Mouse (Mus musculus) heart, postnatal 4 days (tissue): ENCODE results near the gene Lpp. TPM values are rescaled to one million over a fixed set of nuclear protein-coding genes. Genes with fewer than 3 reads are reported as not detected.

ENCODE experiments used
- DNase-seq: peaks from one replicate; pipeline ENCODE4 v3.0.0; 2021
- total RNA-seq, 2 experiments: library from RNA; stranded (reverse); gene quantifications; 2 replicates each; pipeline ENCODE4 v1.2.3; 2021

Lpp gene
- 10 to 100 TPM; 77.6 to 80.1 TPM for total RNA-seq

DNA sequence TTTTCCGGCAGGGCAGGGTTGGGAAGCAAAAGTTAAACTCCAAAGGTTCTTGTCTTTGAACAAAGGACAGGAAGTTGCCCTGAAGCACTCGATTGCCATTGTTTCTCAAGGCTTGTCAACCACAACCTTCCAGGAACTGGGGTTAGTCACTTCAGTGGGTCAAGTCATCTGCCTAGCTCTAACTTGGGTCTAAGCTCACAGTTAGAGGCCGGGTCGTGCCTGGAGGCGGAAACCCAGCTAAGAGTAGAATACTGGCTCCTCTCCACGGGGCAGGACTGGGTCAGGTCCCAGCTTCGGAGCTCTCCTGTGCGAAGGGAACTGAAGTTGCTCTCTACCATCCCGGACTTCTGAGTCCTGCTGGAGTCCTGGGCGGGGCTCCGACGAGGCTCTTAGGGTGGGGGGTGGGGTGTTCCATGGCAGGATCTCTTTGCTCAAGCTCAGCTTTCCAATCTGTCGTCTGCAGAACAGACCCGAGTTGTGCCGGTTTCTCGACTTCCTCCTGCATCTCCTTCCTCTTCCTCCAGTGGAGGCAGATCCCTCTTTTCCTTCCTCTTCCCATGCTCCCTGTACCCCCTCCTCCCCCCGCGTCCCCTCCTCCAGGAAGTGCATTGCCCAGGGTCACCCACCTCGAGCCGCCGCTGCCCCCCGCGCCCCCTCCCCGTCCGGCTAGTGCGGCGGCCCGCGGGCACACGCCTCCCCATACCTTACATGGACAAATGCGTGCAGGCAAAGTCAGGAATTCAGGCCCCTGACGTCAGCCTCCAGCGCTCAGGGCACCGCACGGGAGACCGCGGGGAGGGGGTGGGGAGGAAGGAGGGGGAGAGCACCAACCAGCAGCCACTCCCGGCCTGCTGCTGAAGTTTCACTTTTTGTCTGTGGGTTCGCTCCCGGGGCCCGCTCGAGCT lies at the start of gene Lpp:
Gene Lpp (plus strand): TSS at position 857 of the 905 bp plus-strand sequence.
- peak; percentile 86 for DNase-seq

DNA sequence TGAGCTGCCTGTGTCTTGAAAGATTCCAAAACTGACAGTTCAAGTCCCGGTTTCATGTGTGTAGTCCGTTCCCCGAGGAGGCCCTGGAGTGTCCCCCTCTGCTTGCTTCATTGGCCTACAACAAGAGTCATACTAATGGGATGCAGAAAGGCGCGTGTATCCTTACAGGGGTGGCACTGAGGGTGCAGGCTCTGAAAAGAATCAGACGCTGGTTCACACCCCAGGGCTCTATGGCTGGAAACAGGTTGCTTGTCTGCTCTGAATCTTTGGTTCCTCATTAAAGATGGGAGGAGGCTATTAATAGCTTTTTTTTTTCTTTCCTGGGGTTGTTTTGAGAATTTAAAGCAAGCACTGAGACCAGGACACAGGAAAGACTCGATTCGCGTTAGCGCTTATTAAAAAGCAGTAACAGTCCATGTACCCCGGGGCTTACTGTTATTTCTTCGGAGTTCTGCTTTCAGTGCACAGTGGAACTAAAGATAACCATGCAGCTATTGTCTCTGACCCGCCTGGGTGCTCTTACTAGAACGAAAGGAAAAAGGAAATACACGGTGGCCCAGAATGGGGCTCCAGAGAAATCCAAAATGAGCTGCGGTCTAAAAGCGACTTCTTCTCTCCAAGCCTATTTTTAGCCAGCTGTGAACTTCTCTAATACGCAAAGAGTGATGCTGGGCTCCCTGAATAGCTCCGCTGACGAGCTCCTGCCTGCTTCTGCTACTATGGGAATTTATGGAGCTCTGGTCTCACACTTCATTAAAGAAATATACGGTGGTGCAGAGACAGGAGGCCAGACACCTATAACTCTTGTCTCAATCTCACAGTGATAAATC lies 45.5 kb upstream of the Lpp start:
- DNase-seq: peak; percentile 47

DNA sequence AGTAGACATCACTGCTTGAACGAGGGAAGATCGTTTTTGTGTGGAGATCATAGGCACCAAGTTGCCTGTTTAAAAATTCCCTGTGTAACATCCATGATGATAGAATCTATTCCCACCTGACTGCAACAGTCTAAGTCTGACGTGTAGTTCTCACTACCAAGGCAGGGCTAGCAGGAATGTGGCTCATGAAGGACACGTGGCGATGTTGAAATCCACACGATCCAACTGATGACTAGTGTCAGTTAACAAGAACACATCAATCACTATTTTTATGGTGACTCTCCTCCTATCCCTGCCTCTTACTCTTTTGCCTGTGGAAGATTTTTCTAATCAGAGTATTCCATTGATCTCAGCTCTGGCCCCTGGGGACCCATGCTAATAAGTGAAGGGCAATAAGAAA lies 43.0 kb upstream of the Lpp start:
- no peak for DNase-seq

DNA sequence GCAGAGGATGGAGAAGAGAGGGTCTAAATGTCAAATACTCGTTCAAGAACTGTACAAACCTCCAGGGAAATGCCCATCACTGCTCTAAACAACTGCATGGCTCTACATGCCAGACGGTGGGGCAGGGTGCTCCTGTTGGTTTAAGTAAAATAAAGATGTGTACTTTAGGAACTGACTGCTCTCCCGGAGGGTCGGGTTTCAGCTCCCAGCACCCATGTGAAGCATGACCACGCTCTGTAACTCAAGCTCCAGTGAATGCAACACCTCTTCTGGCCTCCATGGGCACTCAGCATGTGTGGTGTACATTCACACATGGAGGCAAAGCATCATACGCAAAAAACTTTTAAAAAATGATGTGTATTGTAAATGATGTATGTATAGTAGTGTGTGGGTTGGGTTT lies 42.6 kb upstream of the Lpp start:
- no peak for DNase-seq

DNA sequence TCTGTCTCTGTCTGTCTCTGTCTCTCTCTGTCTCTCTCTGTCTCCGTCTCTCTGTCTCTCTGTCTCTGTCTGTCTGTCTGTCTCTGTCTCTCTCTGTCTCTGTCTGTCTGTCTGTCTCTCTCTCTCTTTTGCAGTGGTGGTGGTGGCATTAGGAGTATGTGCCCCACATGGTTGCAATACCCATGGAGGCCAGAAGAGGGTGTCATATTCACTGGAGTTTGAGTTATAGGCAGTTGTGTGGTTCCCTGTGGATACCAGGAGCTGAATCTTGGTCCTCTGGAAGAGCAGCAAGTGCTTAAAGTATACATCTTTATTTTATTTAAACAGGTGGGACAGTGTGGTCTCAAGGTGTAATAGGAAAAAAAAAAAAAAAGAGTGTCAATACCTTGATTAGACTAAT lies 41.5 kb upstream of the Lpp start:
- DNase-seq: no peak

DNA sequence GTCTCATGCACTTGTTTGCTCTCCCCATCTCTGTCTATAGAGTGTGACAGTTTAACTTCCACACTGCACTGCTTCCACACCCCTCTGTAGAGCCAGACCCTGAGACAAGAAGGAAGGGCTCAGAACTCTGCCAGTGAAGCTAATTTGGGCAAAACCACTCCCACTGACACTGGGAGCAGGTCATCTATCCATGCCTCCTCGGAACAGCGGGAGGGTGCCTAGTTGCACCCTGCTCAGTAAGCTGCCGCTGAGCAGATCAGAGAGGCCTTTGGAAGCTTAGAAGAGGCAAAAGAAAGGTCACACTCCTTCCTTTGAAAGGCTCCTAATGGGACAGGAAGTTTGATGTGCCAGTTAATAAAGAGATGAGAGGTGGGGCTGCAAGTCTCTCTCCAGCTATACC lies 39.5 kb upstream of the Lpp start:
- no peak for DNase-seq

DNA sequence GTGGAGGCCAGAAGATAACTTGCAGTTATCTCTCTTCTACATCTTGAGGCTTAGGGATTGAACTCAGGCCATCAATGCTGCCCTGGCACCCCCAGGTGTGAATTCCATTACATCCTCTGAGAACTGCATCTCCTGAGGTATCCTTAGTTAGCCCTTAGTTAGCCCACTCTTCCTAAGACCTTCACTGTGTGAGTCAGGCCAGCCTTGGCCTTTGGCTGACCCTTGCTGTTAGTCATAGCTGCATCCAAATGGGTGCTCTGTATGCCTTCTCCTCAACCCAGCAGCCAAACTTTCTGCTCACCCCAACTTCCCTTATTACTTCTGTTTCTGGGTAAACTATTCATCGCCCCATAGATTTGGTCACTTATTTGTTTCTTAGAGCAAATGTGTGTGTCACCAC lies 31.6 kb upstream of the Lpp start:
- DNase-seq: no peak

DNA sequence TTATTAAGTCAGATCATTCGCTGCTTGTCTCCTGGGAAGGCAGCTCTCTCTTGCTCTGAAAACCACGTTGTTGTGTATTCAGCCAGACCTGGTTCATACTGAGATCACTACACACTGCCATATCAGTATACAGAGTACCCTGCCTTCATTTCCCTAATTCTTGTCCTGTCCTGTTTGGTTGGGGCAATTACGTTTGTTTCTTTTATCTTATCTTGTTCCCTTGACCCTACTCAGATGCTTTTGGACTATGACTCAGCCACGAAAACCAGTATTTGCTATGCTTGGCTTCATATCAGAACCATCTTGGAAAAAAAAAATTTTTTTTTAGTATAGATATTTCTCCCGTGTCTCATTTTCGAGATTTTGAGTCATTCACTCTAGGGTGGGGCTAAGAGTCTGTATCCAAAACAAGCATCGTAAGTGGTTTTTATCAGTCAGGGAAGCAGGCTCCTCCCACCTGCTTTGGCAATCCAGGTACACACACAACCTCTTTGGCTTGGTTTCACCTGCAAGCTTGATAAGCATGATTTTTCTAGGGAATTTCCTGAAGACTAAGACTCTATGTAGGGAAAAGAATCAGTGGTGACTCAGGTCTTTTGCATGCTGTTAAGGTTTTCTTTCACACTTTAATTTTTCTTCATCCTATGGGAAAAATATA lies 29.1 kb upstream of the Lpp start:
- no peak for DNase-seq

DNA sequence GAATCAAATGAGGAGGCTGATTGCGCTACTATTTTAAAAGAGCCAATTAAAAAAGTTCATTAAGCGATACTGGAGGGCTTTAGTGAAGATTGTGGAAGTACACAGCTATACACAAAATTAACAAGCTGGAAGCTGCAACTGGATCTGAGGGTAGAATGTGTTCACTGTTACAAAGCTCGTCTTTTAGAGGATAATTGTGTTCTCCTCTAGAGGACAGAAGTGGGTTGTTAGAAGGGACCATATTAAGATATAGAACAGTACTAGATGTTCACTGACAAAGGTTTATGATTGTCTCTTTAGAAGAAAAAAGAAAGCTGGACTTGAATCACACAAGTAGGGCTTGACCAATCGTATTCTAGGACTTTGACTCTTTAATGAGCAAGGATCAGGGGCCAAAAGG lies 27.4 kb upstream of the Lpp start:
- DNase-seq: no peak

DNA sequence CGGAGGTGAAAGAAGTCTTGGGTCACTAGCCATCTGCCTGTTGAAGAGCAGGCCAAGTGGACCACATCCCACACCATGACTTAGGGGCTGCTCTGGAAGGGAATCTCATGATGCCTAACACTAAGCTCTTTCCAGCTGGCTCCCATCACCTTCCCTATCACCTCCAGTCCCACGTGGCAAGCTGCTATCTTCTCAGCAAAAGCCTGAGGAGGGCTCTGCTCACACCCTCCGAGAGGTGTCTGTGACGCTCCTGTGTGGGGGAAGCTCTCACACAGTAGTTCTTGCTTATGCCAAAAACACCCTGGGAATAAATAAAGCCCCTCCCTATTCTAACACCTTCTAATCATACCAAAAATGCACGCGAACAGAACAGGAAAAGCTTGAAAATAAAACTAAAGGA lies 26.2 kb upstream of the Lpp start:
- peak; percentile 49 for DNase-seq

DNA sequence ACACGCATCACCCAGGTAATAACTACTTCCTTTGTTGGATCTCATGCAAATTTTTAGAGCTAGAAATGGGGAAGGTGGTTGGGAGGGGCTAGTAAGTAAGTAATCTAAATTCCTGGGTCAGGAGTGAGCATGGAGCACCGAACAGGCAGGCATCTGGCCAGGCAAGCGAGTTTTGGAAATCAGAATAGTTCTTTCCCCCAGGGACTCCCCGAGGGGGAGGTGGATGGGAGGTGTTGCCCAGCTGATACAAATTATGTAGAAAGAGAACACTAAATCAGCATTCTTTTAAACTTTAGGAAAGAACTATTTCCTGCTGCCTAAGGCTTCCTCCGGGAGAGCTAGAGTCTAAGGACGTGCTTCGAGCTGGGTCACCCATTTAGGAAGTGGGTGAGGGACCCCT lies 25.8 kb upstream of the Lpp start:
- DNase-seq: no peak

DNA sequence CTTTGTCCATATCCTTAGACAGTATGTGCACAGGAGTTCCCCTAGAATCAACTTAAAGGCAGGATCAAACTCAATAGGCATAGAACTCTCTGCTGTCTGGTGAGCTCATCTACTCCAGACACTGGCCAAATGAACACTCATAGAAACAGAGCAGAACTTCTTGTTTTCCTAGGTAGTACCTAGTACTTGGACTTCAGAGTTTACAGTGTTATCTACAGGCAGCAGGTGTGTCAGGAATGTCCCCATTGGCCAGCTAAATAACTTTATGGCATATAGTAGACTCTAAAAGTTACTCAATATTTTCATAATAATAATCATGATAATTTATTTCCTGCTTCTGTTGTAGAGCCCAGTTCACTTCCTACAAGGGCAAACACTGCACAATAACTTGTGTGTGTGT lies 16.8 kb upstream of the Lpp start:
- DNase-seq: no peak

DNA sequence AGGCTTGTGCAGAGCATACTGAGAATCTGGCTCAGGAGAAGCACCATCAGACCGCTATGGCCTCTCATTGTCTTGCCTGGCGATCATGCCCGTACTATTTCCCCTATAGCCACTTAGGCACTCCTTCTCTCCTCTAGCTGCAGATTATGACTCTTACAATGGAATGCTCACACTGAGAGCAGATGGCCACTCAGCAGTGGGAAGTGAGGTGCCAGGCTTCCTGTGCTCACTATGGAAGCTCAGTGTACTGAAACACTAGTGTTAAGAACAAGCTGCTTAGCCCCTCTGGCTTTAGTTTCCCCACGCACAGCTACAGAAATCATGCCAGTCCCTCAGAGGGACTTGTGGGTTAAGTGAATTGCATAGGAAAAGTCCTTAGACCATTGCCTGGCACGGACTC lies 2.7 kb upstream of the Lpp start:
- no peak for DNase-seq

DNA sequence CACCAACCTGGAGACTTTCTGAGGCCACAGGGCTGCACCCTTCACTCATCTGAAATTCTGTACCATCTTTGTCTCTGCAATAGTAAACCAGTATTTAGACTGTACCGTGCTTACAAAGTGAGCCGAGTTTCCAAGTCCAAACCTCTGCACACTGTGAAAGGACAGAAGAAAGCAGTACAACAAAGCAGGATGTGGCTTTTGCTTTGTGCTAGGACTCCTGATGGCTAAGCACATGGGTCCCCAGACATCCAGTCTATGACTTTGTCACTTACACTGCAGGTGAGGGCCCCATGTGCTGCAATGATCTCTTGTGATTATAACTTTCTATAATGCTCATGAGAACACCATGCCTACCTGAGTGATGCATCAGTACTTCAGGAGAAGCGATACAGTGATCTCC lies 2.2 kb upstream of the Lpp start:
- no peak for DNase-seq

DNA sequence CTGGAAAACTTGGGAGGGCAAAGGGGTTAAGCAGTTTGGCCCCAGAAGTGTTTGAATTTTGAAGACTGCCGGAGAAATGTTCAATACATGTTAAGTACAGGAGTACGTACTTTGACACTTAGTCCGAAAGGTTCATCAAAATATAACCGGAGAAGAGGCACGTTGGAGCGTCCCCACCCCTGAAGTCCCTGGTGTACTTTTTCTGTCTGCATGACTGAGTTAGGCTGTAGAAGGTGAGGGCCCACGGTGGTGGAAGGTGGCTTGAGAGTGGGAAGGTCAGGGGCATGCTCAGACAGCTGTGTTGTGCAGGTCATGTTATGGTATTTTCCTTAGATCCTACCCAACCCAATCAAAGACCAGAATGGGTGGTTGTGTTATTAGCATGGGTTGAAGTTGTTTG lies 1.4 kb upstream of the Lpp start:
- DNase-seq: no peak

DNA sequence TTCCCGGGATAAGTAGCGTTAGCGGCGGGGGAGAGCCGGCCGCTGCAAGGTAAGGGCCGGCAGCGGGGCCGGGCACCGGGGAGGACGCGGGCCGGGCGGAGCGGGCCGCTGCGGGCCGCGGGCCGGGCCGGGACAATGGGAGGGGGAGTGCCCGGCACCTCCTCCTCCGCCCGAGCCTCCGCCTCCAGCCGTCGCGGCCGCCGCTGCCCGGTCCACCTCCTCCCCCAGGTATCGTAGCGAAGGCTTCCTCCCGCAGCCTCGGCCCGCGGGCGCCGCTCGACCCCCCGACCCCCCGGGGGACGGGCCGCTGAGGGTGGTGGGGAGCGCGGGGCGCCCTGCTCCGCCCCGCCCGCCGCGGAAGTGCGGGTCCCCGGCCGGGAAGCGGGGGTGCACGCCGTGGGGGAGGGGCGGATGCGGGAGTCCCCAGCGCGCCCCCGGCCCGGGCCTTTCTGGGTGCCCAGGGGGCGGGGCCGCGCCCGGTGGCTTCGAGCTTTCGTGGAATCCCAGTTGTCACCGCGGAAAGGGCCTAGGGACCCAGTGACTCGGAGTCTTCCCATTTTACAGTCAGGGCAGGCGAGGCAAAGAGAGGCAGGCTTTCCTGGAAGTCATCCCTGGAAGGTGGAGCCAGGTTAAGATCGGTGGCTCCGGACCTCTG lies 376 bp downstream of the Lpp start:
- peak; percentile 77 for DNase-seq

DNA sequence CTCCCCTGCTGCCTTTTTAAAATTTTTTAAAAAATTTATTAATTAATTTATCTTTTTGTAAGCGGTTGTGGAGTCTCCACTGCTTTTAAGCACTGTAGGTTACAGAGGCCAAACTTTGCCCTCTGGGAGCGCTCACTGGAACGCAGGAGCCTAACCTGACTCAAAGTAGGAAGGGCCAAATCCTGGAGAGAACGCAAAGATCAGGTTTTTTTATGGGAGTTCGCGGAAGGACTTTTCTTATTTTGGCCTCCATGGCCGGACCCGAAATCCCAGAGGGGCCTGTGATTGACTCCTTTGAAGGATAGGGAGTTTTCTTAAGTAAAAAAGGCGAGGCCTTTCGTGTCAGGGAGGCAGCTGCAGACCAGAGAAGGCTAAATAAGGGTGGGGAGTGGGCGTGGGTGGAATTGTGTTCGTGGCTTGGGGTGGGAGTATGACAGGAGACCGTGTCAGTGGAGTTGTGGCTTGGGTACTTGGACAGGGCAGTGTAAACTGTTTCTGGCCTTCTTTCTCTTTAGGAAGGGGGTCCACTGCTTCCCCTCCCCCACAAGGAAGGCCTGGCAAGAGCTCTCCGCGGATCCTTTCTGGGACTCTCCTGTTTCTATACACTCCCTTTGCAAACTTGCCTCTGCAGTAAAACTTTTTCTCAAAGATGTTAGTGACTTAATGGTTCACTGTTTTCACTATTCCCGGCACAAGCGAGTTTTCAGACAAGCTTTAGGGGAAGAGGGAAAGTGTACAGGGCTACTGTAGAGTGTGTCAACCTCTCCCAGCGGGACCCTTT lies 1.1 kb downstream of the Lpp start:
- peak; percentile 50 for DNase-seq

DNA sequence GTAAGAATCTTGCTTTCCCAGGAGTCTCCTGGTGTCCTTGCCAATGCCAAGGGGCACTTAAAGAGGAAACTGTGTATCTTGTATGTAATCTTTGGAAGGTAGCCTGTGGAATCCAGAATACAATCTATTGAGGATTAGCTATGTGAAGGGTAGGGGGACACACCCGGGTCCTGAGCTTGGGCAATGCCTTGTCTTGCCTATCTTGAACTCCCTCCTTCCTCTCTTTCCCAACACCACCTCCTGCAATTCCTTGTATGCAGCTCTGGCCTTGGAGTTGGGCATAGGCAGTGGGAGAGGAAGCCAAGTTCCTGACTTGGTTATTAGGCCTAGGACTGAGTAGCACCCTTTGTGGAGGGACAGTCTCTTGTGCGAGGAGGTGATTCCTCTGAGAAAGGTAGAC lies 1.8 kb downstream of the Lpp start:
- no peak for DNase-seq

DNA sequence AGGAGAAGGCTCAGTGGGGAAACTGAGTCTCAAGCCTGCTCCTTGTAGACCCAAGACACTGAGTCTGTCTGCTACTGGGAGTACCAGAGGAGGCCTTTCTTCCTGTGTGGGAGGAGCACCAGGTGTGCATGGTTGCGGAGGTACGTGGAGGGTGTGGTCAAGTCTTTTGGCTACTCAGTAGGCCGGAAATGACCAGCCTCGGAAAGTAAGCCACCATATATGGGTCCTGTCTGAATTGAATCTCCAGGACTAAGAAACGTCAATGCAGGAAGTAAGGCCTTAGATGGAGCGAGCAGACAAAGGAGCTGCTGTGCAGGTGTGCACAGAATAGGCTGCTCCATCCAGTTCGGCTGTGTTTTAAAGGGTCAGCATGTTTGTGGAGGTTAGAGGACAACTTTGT lies 3.2 kb downstream of the Lpp start:
- no peak for DNase-seq

DNA sequence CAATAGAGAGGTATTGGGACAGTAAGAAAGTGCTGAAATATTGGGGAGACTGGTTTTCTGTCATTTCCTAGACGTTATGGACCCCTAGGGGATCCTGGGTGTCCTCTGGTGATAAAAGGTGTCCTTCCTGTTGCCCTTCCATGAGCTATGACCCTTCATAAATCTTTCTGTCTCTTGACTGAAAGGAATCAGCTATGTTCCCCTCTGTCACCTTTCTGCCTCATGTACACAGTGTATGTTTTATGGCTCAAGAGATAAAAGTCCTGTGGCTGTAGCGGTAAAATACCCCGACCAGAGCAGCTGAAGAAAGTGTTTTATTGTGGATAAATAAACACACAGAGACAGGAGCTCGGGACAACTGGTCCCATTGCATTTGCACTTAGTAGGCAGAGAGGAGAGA lies 5.2 kb downstream of the Lpp start:
- DNase-seq: no peak

DNA sequence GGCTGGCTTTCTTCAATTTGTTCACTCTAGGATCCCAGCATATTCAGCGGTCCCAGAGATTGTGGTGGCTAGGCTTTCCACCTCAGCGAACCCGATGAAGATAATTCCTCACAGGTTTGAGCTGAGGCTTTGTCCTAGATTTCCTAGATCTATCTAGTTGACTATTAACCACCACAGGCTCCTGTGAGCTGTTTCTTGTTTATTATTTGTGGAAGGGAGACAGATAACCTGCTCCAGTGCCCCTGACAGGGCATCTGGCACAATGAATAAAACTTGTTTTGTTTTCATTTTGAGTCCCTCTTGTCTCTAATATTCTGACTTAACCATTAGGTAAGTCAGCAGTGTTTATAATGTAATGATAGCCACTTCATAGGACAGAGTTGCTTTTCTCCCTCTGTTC lies 5.6 kb downstream of the Lpp start:
- DNase-seq: no peak

DNA sequence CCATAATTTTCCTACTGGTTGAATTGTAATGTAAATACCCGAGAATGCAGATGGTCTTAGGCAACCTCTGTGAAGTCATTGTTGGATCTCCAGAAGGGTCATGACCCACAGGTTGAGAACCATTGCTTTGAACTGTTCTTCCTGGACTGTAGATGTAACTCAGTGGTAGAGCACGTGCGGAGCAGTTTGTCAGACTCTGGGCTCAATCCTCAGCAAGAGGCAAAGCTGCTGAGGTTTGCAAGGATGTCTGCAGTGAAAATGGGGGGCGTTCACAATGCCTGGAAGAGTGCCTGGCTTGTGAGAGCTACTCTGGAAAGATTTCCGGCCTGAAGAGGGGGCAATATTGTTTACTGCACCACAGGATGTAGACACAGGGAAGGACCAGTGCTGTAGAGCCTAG lies 6.2 kb downstream of the Lpp start:
- DNase-seq: peak; percentile 39
